Mouse (Mus musculus) CH12.LX (cell line): ENCODE results near the gene Abhd14b. TPM values are rescaled to one million over a fixed set of nuclear protein-coding genes. Genes with fewer than 3 reads are reported as not detected.

Experiments used
- DNase-seq: peaks from one replicate; pipeline ENCODE4 v3.0.0-alpha.2; 2013; ENCODE audit errors: extremely low read depth
- H3K27ac ChIP-seq: 2 replicates; pipeline ENCODE4 v1.5.1; 2012; ENCODE audit warnings: low read depth, mild to moderate bottlenecking, control low read depth, moderate library complexity; ENCODE audit not compliant: insufficient read depth
- H3K27me3 ChIP-seq: replicated peaks from 2 replicates; pipeline ENCODE3; 2012; ENCODE audit warnings: inconsistent platforms
- H3K36me3 ChIP-seq, 2 experiments: replicated peaks in 1 of 2; 2 replicates each; pipeline versions ENCODE3 to v1.6.1; 2012; ENCODE audit warnings: inconsistent platforms in 1 of 2, low read length in 1 of 2, mild to moderate bottlenecking in 1 of 2, mixed read lengths in 1 of 2, moderate library complexity in 1 of 2; ENCODE audit not compliant: control insufficient read depth in 1 of 2, insufficient read depth in 1 of 2
- H3K4me1 ChIP-seq, 2 experiments: 2 replicates each; pipeline ENCODE4 v1.6.1; 2012; ENCODE audit warnings: inconsistent platforms in 1 of 2, moderate library complexity in 1 of 2; ENCODE audit not compliant: insufficient read depth in 2 of 2, control insufficient read depth in 1 of 2
- H3K4me2 ChIP-seq: 2 replicates; pipeline ENCODE4 v1.6.1; 2012; ENCODE audit warnings: low read depth, mild to moderate bottlenecking, control low read depth; ENCODE audit not compliant: poor library complexity, insufficient read depth, severe bottlenecking
- H3K4me3 ChIP-seq, 3 experiments: fragments of 150-350 bp in 1 of 3; sonication (generic) in 1 of 3; replicated peaks in 1 of 3; 2 replicates each; pipeline versions ENCODE3 to v1.5.1; 2011 to 2012; ENCODE audit warnings: low read depth in 2 of 3, low read length in 2 of 3, mild to moderate bottlenecking in 2 of 3, moderate library complexity in 2 of 3, control low read depth in 1 of 3, improper control_type of control experiment in 1 of 3, inconsistent platforms in 1 of 3, mixed read lengths in 1 of 3; ENCODE audit not compliant: poor library complexity in 1 of 3
- H3K79me2 ChIP-seq: replicated peaks from 2 replicates; pipeline ENCODE4 v1.6.1; 2012; ENCODE audit warnings: mild to moderate bottlenecking, moderate library complexity; ENCODE audit not compliant: control insufficient read depth, poor library complexity, insufficient read depth, severe bottlenecking; ENCODE audit errors: extremely low read depth
- H3K9ac ChIP-seq: 2 replicates; pipeline ENCODE4 v1.6.1; 2012; ENCODE audit warnings: low read depth, mild to moderate bottlenecking, control low read depth, moderate library complexity; ENCODE audit not compliant: insufficient read depth
- H3K9me3 ChIP-seq: replicated peaks from 2 replicates; pipeline ENCODE3; 2012; ENCODE audit warnings: low read length, inconsistent platforms, mixed read lengths
- CHD1 ChIP-seq: IDR thresholded peaks from 2 replicates; pipeline ENCODE4 v1.6.1; 2012; ENCODE audit warnings: low read depth, low read length, improper control_type of control experiment, inconsistent platforms
- CHD2 ChIP-seq: IDR thresholded peaks from 2 replicates; pipeline ENCODE4 v1.6.1; 2011; ENCODE audit warnings: low read length, improper control_type of control experiment
- ELF1 ChIP-seq: IDR thresholded peaks from 2 replicates; pipeline ENCODE4 v1.6.1; 2014; ENCODE audit warnings: low read depth, mild to moderate bottlenecking, inconsistent platforms, low read length, improper control_type of control experiment
- GABPA ChIP-seq: IDR thresholded peaks from 2 replicates; pipeline ENCODE4 v1.6.1; 2012; ENCODE audit warnings: low read depth, low read length, improper control_type of control experiment, inconsistent platforms; ENCODE audit not compliant: insufficient replicate concordance
- JUN ChIP-seq: IDR thresholded peaks from 2 replicates; pipeline ENCODE4 v1.6.1; 2011; ENCODE audit warnings: low read depth, mild to moderate bottlenecking, low read length, improper control_type of control experiment, moderate library complexity; ENCODE audit not compliant: insufficient read depth
- KAT2A ChIP-seq: IDR thresholded peaks from 2 replicates; pipeline ENCODE4 v1.6.1; 2012; ENCODE audit warnings: low read length, improper control_type of control experiment, inconsistent platforms; ENCODE audit not compliant: insufficient replicate concordance
- MAFK ChIP-seq: IDR thresholded peaks from 2 replicates; pipeline ENCODE4 v1.6.1; 2011; ENCODE audit warnings: low read length, improper control_type of control experiment; ENCODE audit not compliant: insufficient replicate concordance
- MEF2A ChIP-seq: IDR thresholded peaks from 2 replicates; pipeline ENCODE4 v1.6.1; 2014; ENCODE audit warnings: low read depth, mild to moderate bottlenecking, inconsistent platforms, low read length, improper control_type of control experiment, borderline replicate concordance
- NRF1 ChIP-seq: IDR thresholded peaks from 2 replicates; pipeline ENCODE4 v1.6.1; 2014; ENCODE audit warnings: low read depth, mild to moderate bottlenecking, inconsistent platforms, low read length, improper control_type of control experiment, moderate library complexity
- PAX5 ChIP-seq: IDR thresholded peaks from 2 replicates; pipeline ENCODE4 v1.6.1; 2012; ENCODE audit warnings: low read length, inconsistent platforms, mixed read lengths
- POLR2AphosphoS2 ChIP-seq: IDR thresholded peaks from 2 replicates; pipeline ENCODE4 v1.6.1; 2011; ENCODE audit warnings: low read depth, low read length, improper control_type of control experiment
- RAD21 ChIP-seq: IDR thresholded peaks from 2 replicates; pipeline ENCODE4 v1.6.1; 2011; ENCODE audit warnings: low read depth, mild to moderate bottlenecking, low read length, improper control_type of control experiment, moderate library complexity
- RCOR1 ChIP-seq: conservative IDR thresholded peaks from 2 replicates; pipeline ENCODE4 v1.6.1; 2012; ENCODE audit warnings: low read depth, mild to moderate bottlenecking, inconsistent platforms, low read length, improper control_type of control experiment
- SMC3 ChIP-seq: IDR thresholded peaks from 2 replicates; pipeline ENCODE4 v1.6.1; 2011; ENCODE audit warnings: low read depth, low read length, improper control_type of control experiment
- UBTF ChIP-seq: IDR thresholded peaks from 2 replicates; pipeline ENCODE4 v1.6.1; 2012; ENCODE audit warnings: low read depth, mild to moderate bottlenecking, inconsistent platforms, low read length, improper control_type of control experiment, moderate library complexity
- USF2 ChIP-seq: conservative IDR thresholded peaks from 2 replicates; pipeline ENCODE4 v1.6.1; 2011; ENCODE audit warnings: low read depth, low read length, improper control_type of control experiment
- ZC3H11A ChIP-seq: IDR thresholded peaks from 2 replicates; pipeline ENCODE4 v1.6.1; 2012; ENCODE audit warnings: low read depth, mild to moderate bottlenecking, inconsistent platforms, low read length, improper control_type of control experiment
- ZNF384 ChIP-seq: IDR thresholded peaks from 2 replicates; pipeline ENCODE4 v1.6.1; 2012; ENCODE audit warnings: low read depth, low read length, improper control_type of control experiment, inconsistent platforms
- dilution Hi-C: fragments of 300-500 bp; cut with MboI; formaldehyde crosslinking; loops from 2 replicates; pipeline ENCODE4 v1.14.3; 2020; ENCODE audit warnings: low sequenced_read_pairs; ENCODE audit not compliant: extremely low pct_unique_long_range_greater_than_20kb, extremely low pct_ligation_motif_present
- in situ Hi-C: fragments of 300-500 bp; cut with MboI; formaldehyde crosslinking; loops from 3 replicates; pipeline ENCODE4 v1.14.3; 2019; ENCODE audit warnings: low sequenced_read_pairs, low pct_ligation_motif_present, low pct_unique_long_range_greater_than_20kb, mixed read lengths
- polyA plus RNA-seq: library from polyadenylated mRNA; unstranded; fragments of >175 nt; gene quantifications from 2 replicates; pipeline ENCODE4 v1.2.1, GENCODE M21; 2012; ENCODE audit warnings: low read depth; ENCODE audit not compliant: insufficient read length
- total RNA-seq, 2 experiments: library from RNA; depleted of rRNA; stranded (reverse); fragments of 300-350 nt in 1 of 2; fragments of >200 nt in 1 of 2; gene quantifications; 2 replicates each; pipeline ENCODE4 v1.2.3; 2012 to 2014

Abhd14b gene
- total and polyA plus RNA-seq, 3 experiments, result 2.9 to 5.4 (median 5.3) TPM

- no peaks in the 10 kb centered on the region for H3K27me3 ChIP-seq
- no peak overlapping the region for H3K9ac ChIP-seq
- H3K4me3 ChIP-seq, result no peak overlapping the region
- in situ Hi-C loops, result no loop called here
- H3K4me1 ChIP-seq, result peaks cover 10 to 28% of the 10 kb centered on the region in 2 experiments
- dilution Hi-C loops, result no loop called here
- peaks cover 16% of the 10 kb centered on the region for H3K9me3 ChIP-seq
- no peak overlapping the region for H3K27ac ChIP-seq
- TF ChIP-seq CHD1 (no peak), MAFK (no peak), USF2 (no peak), ELF1 (no peak), SMC3 (no peak), ZC3H11A (no peak), KAT2A (no peak), UBTF (no peak), RCOR1 (no peak)
- DNase-seq, result no peak
- H3K36me3 ChIP-seq, result peaks cover 45 to 87% of the 10 kb centered on the region in 2 experiments
- H3K79me2 ChIP-seq, result no peaks in the 10 kb centered on the region
- H3K4me2 ChIP-seq, result no peak overlapping the region
Measured at GRCm38 (mm10) chr9:106461026-106461415, 13.8 kb downstream of the Abhd14b start.

GRCm38 (mm10) chr9:106461641-106462429, 14.6 kb downstream of the Abhd14b start:
- TF ChIP-seq PAX5 (no peak), MAFK (no peak), CHD1 (no peak), GABPA (no peak), ELF1 (no peak), ZNF384 (no peak), RAD21 (no peak), NRF1 (no peak), USF2 (no peak), JUN (no peak), MEF2A (no peak), CHD2 (no peak), POLR2AphosphoS2 (no peak)
- Histone ChIP-seq H3K9ac (no peak overlapping the region), H3K27ac (no peak overlapping the region), H3K79me2 (no peaks in the 10 kb centered on the region), H3K4me2 (no peak overlapping the region), H3K27me3 (no peaks in the 10 kb centered on the region), H3K9me3 (peaks cover 16% of the 10 kb centered on the region), H3K36me3 (peaks cover 45 to 82% of the 10 kb centered on the region in 2 experiments), H3K4me3 (no peak overlapping the region), H3K4me1 (peaks cover 3 to 20% of the 10 kb centered on the region in 2 experiments)
- DNase-seq, result no peak
- dilution Hi-C loops (no loop called here), in situ Hi-C loops (no loop called here)
